Mouse (Mus musculus) adrenal gland, postnatal 36 days (tissue): ENCODE measurements around the gene Eif4e. TPM values are rescaled to one million over a fixed set of nuclear protein-coding genes. Genes with fewer than 3 reads are reported as not detected.

Experiments used
- DNase-seq, 2 experiments: peaks; one replicate each; pipeline ENCODE4 v3.0.0; 2021; ENCODE audit warnings: mixed read lengths in 1 of 2
- microRNA-seq: library from miRNA; unstranded; fragments of <30 nt; microRNA quantifications from one replicate; pipeline ENCODE4 v1.2.0, GENCODE M21; 2021
- total RNA-seq, 2 experiments: library from RNA; stranded (reverse); gene quantifications; 2 replicates each; pipeline ENCODE4 v1.2.3; 2021

The Eif4e gene
- total RNA-seq, 2 experiments from 2014 or later = 193 to 194 TPM

GRCm38 (mm10) chr3:138586213-138586612 lies 60.2 kb downstream of the Eif4e start:
- DNase-seq = no peak

- no peak for DNase-seq
Observed at GRCm38 (mm10) chr3:138587137-138587536, 61.2 kb downstream of the Eif4e start.

DNA sequence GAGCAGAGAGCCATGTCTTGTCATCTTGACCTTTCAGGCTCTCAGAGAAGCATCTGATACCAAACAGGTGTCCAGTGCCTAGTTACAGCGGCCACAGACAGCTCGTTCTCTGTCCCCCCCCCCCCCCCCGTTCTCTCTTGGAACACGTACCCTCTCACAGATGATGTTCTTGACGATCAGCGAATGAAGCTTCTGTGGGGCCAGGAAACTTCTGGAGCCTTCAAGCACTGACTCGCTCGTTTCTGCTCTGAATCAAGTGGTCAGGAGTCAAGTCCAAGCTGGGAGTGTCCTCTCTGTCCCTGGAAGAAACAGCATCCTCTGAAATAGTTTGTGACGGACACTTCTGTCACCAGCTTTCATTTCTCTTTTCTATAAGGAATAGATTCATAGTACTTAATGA lies 62.0 kb downstream of the Eif4e start:
- no peak for DNase-seq

DNA sequence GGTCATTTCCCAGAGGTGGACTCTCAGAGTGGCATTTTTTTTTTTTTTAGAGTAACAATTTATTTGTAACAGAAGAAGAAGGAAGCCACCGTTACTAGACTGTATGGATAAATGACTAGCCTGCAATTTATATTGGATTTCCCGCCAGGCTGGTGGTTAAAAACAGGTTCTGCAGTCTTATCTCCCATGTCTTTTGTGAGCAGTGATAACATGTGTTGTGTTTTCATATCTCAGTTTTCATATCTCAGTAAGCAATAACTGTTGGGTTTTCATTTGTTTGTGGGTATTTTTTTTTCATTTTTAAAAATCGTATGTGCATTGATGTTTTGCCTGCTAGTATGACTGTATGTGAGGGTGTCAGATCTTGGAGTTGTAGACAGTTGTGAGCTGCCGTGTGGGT lies 65.0 kb downstream of the Eif4e start:
- no peak for DNase-seq

- no peak for DNase-seq
Observed at GRCm38 (mm10) chr3:138591806-138592365, 65.9 kb downstream of the Eif4e start.

GRCm38 (mm10) chr3:138593131-138593530 lies 67.2 kb downstream of the Eif4e start:
- DNase-seq = no peak

DNA sequence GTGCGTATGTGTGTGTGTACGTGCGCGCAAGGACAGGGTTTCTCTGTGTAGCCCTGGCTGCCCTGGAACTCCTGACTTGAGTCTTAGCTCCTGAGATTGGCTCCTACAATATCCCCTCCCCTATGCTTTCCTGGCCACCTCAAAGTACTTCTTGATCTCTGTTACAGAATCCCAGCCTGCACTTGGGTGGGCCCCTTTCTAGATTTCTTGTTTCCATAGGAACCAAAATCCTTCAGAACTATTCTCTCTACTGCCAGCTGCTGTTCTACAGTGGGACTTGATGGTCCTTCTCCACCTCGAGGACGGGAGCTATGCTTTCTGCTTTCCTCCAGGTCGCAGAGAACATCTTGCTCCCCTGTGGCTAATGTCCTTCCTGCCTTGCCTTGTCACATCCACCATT lies 67.9 kb downstream of the Eif4e start:
- DNase-seq = no peak

DNA sequence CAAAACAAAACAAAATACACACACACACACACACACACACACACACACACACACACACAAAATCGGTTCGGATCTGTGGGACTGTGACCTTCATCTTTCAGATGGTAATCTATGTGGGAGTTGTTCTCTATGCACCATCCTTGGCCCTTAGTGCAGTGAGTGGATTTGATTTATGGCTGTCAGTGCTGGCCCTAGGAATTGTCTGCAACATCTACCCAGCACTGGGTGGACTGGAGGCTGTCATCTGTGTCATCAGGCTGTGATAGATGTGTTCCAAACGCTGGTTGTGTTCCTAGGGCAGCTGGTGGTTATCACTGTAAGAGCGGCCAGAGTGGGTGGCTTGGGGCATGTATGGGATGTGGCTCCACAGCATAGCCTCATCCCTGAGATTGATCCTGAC lies 75.1 kb downstream of the Eif4e start:
- peak; percentile 41 to 48 for DNase-seq

DNA sequence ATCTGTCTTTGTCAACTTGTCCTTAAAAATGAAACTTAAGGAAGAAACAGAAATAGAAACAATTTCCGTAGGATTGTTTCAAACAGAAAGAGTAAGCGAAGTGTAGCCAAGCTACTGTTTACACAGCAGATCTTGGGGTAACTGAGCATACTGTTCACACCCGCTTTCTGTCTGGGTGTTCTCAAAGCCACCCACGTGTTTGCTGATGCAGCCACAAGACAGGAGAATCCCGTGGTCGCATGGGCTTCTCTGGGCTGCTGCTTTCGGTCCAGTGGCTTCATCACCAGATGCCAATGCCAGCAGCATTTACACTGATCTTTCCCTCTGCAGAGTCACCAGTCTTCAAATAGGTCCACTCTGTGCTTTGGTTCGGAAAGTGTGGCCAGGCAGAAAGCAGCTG lies 79.2 kb downstream of the Eif4e start:
- DNase-seq = no peak

DNA sequence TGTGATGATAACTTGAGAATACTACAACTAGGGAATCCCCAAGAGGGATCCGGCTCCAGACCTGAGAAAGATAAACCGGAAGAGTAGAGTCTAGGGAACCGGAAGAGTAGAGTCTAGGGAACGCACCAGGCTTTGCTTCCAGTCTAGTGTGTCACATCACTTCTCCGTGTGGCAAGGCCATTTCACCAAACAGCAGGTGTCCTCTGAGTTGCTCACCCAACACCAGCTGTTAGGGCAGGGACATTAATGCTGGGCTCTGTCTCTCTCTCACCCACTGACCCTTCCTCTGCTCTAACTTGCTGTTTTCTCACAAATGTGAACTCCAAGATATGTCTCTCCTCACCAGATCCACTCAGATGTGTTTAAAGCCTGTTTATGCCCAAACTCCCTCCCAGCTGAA lies 82.7 kb downstream of the Eif4e start:
- no peak for DNase-seq

Small RNAs within 50 kb of the gene (microRNA-seq; reads per million reads assigned to microRNA genes)
- 2.0 reads per million for gene Mir1956

Other genes starting within 250 kb of the Eif4e start
- gene Adh6a, start 212.9 kb upstream of the Eif4e start, total RNA-seq = not detected
- gene Adh6b, start 184.4 kb upstream of the Eif4e start, total RNA-seq = under 1 TPM; 0.23 to 0.33 TPM
- under 1 TPM; 0.43 to 0.83 TPM for gene Adh4, start 110.7 kb upstream of the Eif4e start, total RNA-seq
- gene Adh5, start 83.1 kb upstream of the Eif4e start, total RNA-seq = 100 to 1,000 TPM; 160 to 207 TPM
- gene Metap1, start 36.7 kb upstream of the Eif4e start, total RNA-seq = 10 to 100 TPM; 53.8 to 57.9 TPM
- 10 to 100 TPM; 54.6 to 82.7 TPM for gene Tspan5, start 216.0 kb downstream of the Eif4e start, total RNA-seq